Mouse (Mus musculus): ENCODE results near the gene B3glct. TPM values are rescaled to one million over a fixed set of nuclear protein-coding genes. Genes with fewer than 3 reads are reported as not detected.

Gene B3glct
- total RNA-seq, 1 experiment from 2014 or later: 1.9 TPM

DNA sequence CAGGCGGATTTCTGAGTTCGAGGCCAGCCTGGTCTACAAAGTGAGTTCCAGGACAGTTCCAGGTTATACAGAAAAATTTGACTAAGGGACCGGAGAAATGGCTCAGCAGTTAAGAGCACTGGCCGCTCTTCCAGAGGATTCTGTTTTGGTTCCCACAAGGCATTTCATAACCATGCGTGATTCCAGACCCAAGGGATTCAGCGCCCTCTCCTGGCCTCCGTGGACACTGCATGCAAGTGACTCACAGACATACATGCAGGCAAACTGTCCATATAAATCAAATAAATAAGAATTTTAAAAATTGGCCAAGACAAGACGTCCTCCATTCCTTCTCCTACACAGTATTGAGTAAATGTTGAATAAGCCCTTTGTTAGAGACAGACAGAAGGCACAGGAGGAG lies 53.7 kb downstream of the B3glct start:
- no peak for ATAC-seq (replicated peaks; ENCODE audit: insufficient number of reproducible peaks, low FRiP score, low TSS enrichment, poor library complexity, severe bottlenecking)

DNA sequence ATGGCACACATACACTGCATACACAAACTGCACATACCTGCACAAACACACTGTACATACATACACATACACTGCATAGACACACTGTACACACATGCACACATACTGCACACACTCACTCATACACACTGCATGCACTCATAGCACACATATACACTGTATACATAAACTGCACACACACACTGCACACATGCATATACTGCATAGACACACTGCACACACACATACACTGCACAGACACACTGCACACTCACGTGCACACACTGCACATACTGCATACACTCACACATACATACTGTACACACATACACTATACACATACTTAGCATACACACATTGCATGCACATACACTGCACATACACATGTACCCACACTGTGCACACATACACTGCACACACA lies 59.2 kb downstream of the B3glct start:
- no peak for ATAC-seq (replicated peaks; ENCODE audit: insufficient number of reproducible peaks, low FRiP score, low TSS enrichment, poor library complexity, severe bottlenecking)

DNA sequence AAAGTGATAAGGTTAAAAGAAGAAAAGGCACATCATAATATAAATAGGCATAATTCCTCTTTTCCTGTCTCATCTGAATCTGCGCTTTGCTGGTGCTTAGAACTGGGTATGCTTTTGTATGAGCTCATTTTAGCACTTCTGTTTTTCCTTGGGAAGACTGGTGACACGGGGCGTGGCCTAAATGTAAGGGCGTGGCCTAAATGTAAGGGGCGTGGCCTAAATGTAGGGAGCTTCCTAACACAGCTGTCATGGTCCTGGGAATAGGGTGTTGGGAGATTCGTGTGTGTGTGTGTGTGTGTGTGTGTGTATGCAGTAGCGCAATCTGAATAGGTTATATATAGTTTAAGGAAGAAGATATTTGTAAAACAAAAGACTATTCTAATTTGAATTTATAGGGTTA lies 62.1 kb downstream of the B3glct start:
- no peak for ATAC-seq (replicated peaks; ENCODE audit: insufficient number of reproducible peaks, low FRiP score, low TSS enrichment, poor library complexity, severe bottlenecking)

DNA sequence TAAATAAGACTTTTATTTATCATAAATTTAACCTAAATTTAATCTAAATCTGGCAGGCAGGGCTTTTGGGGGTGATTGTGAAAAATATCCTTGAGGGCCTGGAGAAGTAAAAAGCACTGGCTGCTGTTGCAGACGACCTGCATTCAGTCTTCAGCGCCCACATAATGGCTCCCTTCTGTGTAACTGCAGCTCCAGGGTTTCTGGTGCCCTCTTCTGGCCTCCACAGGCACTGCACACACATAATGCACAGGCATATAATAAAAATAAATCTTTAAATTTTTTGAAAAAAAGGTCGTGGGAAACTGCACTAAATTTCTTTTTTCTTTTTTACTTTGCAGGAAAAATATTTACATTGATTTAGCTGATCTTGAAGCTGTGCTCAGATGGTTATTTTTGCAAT lies 62.7 kb downstream of the B3glct start:
- no peak for ATAC-seq (replicated peaks; ENCODE audit: insufficient number of reproducible peaks, low FRiP score, low TSS enrichment, poor library complexity, severe bottlenecking)

DNA sequence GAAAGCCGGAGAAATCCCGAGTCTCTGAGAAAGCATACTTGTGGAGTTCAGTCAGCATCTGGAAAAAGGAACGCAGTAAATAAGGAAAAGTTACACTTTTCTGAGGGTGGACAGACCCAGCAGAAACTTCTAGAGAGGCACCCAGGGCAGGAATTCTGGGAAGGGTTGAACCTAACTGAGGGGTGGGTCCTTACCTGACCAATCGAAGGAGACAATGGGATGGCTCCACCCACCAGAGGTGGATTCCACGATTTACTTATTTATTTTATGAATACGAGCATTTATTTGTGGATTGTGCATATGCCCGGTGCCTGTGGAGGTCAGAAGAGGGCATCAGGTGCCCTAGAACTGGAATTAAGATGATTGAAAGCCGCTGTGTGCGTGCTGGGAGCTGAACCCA lies 64.3 kb downstream of the B3glct start:
- no peak for ATAC-seq (replicated peaks; ENCODE audit: insufficient number of reproducible peaks, low FRiP score, low TSS enrichment, poor library complexity, severe bottlenecking)

DNA sequence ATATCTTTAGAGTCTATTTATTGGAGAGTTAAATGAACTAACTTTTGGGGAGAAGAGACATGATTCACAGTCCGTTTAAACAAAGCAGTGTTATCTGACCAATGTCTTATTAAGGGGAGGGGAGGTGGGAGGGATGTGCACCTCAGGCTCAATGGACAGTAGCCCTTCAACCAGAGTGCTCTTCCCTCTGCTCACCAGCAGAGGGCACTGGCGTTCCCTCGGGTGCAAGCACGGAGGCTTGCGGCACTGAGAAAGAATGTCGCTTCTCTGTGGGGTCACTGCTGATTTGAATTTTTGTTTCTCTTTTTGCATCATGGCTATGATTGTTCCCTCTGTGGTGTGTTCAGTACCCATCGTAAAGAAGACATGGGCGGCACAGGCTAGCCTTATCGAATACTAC lies 67.0 kb downstream of the B3glct start:
- no peak for ATAC-seq (replicated peaks; ENCODE audit: insufficient number of reproducible peaks, low FRiP score, low TSS enrichment, poor library complexity, severe bottlenecking)

DNA sequence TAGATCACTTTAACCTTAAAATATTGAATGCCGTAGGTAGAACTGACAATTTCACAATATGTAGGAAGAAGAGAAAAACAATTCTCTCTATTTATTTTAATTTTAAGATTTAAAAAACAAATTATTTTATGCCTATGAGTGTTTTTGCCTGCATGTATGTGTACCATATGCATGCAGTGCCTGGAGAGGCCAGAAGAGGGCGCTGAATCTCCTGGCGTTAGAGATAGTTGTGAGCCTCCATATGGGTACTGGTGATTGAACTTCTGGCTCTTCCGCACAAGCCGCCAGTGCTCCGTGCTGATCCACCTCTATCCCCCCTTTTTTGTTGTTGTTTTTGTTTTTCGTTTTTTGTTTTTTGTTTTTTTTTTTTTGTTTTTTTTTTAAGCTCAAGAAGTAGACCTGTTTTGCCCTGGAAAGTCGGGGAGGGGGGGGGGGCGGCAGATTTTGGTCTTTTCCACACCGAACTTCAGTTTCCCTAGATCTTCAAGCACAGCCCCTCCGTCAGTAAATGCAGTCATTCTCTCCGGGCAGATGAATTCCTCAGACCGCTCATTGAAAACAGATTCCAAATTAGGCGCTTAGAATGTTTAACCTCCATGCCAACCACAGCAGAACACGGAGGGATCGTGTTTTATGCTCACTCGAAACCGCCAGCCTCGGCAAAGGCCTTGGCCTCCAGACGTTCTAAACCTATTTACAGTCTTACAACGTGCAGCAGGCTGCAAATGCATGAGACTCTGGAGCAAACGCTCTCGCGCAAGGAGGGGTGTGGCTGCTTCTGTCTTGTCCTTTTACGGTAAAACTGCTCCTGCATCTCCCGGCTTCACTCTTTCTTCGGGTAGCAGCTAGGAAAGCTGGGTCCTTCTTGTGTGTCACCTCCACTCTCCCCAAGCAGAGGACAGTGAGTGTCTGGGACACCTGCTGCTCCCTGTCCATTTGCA lies 70.9 kb downstream of the B3glct start:
- no peak for ATAC-seq (replicated peaks; ENCODE audit: insufficient number of reproducible peaks, low FRiP score, low TSS enrichment, poor library complexity, severe bottlenecking)

DNA sequence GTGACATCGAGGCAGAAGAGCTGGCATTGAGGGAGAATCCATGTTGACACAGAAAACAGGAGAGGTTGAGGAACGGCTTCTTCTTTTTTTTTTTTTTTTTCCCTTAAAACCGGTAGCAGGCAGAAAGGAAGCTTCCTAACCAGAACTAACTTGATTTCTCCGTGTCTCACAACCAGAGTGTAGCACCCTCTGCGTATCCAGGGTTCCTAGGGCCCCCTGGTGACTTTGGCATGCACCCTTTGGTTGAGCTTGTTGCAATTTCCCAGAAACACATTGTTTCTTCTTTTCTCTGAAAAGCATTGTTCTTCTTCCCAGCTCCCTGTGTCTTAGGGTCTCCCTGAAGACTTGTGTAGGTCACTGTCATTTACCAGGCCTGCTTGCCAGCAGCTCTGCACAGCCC lies 73.8 kb downstream of the B3glct start:
- ATAC-seq (replicated peaks; ENCODE audit: insufficient number of reproducible peaks, low FRiP score, low TSS enrichment, poor library complexity, severe bottlenecking): no peak

DNA sequence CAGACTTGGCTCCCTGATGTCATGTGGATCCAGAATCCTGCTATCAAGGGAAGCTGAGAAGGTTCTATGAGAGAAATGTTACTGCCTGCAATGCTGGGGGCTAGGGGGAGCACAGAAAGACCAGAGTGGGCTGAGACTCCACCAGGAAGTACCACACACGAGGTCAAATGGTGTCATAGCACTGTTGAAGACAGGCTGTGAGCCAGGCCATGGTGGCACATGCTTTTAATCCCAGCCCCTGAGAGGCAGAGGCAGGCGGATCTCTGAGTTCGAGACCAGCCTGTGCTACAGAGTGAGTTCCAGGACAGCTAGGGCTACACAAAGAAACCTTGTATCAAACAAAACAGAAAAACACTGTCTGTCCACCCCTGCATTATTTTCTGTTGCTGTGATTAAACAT lies 75.0 kb downstream of the B3glct start:
- ATAC-seq (replicated peaks; ENCODE audit: insufficient number of reproducible peaks, low FRiP score, low TSS enrichment, poor library complexity, severe bottlenecking): no peak

DNA sequence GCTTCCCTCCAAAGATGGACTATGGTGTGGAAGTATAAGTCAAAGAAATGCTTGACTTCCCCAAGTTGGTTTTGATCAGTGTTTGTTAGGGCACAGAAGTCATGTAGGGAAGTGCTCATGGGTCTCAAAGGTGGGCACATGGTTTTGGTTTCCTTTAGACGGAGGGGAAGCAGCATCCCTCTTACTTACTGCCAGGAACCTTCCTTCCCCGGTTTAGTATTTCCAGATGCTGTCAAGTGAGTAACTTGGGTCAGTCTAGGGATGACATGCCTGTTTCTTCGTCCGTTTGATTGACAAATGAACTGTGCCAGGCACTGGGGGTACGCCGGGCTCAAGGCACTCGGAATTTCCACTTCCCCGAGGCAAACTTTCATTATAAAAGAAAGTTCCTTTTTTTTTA lies 89.1 kb downstream of the B3glct start:
- no peak for ATAC-seq (replicated peaks; ENCODE audit: insufficient number of reproducible peaks, low FRiP score, low TSS enrichment, poor library complexity, severe bottlenecking)

DNA sequence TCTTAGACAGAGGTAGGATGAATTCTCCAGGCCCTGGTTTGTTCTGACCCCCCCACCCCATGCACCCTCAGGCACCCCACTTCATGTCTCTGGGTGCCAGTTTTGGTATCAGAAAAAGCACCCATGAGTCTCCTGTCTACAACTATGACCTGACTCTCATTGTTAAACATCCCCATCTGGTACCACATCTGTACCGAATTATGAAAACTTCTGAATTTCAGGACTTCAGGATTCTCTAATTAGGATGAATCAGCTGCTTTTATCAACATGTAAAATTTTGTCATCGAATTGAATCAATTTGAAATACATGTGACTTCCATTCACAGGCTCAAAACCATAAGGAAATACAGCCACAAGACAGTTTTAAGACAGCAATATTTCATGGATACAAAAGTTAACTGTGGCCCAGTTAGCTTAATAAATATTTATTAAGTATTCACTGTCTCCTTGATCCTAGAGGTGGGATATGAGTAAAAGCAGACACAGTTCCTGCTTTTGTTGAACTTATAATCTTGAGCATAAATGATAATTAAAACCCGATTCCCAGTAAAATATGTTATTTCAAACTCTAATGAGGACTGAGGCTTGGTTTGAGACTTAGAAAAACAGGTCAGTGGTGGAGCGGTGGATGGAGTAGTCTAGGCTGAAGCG lies 89.7 kb downstream of the B3glct start:
- ATAC-seq (replicated peaks; ENCODE audit: insufficient number of reproducible peaks, low FRiP score, low TSS enrichment, poor library complexity, severe bottlenecking): no peak

DNA sequence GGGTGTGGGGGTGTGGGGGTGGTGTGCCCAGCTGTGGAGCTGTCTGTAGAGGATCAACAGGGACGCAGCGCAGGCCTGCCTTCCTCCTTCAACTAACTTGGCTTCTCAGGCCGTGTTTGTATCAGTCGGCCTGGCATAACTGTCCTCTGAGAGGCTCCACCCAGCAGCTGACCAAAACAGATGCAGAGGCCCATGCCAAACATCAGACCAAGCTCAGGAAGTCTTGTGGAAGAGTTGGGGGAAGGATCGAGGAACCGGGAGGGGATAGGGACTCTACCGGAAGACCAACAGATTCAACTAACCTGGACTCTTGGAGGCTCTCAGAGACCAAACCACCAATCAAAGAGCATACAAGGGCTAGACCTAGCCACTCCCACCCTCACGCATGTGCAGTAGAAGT lies 91.6 kb downstream of the B3glct start:
- ATAC-seq (replicated peaks; ENCODE audit: insufficient number of reproducible peaks, low FRiP score, low TSS enrichment, poor library complexity, severe bottlenecking): no peak

DNA sequence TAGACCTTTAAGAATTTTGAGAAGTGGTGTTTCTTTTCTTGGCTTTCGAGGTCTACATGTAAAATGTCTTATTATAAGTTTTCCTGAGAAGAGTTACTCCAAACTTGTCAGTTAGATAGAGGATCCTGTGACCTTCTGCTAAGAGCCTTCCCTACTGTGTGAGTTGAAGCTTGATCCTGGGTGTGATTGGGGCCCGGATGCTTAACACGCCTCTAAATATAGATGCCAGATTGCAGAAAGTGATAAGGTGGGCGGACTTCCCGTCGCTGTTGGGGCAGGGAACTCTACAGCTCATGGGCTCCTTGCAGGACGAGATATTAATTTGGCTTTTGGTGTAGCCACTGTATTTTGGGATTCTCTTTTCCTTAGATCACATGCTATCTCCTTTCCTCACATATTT lies 98.0 kb downstream of the B3glct start:
- ATAC-seq (replicated peaks; ENCODE audit: insufficient number of reproducible peaks, low FRiP score, low TSS enrichment, poor library complexity, severe bottlenecking): no peak

DNA sequence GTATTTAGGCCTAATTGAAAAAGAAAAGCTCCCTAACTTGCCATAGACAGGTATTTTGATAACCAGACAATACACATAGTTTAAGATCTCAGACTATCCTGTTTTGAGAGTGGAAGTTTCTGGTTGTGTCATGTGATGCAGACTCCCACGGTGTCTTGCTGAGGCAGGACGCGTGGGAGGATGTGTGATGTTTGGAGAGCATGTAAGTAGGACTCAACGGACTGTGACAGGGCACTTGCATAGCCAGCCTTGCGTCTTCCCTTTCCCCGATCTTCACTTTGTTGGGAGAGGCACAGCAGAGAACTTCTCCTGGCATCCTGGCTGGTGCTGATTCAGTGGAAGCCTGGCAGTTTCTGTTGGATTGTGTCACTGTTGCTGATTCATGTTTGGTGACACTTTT lies 101.7 kb downstream of the B3glct start:
- ATAC-seq (replicated peaks; ENCODE audit: insufficient number of reproducible peaks, low FRiP score, low TSS enrichment, poor library complexity, severe bottlenecking): no peak

DNA sequence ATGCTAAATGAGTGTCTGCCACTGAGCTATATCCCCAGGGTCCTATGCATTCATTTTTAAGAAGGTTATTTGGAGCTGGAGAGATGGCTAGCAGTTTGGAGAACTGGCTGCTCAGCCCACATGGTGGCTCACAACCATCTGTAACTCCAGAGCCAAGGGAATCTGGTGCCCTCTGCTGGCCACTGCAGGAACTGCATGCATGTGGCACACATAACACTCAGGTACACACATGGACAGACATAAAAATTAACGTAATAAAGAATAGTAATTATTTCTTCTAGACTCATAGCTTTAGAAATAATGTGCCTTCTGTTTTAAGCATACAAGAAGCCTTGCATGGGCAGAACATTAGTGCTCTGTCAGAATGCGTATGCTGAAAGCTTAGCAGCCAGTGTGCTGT lies 102.4 kb downstream of the B3glct start:
- no peak for ATAC-seq (replicated peaks; ENCODE audit: insufficient number of reproducible peaks, low FRiP score, low TSS enrichment, poor library complexity, severe bottlenecking)

DNA sequence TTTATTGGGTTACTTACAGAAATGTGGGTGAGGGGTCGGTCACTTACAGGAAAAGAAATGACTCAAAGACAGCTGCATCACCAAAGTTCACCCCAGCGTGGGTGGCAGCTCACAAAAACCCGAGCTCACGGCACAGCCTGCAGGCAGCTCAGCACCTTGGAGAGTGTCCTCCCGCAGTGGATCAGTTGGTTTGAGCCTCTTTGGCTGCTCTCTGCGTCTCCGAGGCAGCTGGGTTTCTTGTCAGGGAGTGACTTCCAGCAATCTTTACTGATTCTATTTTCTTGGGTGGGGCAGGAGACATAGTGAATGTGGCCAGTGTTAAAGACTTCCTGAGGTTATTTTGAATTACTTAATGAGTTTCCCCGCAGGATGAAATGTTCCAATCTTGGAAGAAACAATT lies 112.1 kb downstream of the B3glct start:
- no peak for ATAC-seq (replicated peaks; ENCODE audit: insufficient number of reproducible peaks, low FRiP score, low TSS enrichment, poor library complexity, severe bottlenecking)

DNA sequence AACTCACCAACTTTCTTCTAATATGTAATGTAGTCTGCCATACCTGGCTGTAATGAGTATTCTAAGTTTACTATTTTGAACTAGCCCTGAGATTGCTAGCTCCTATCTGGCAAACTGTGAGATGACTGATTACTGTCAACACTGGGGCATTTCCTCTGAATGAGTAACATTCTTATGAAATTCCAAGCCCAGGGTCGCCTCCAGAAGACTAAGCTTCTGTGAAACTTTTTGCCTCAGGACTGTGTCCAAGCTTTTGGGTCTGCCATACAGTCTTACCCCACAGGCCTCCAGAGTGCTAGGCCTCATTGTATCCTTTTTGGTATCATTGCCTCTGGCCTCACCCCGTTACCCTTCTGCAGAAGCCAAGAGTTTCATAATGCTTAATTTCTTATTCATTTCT lies 132.0 kb downstream of the B3glct start:
- ATAC-seq (replicated peaks; ENCODE audit: insufficient number of reproducible peaks, low FRiP score, low TSS enrichment, poor library complexity, severe bottlenecking): no peak

DNA sequence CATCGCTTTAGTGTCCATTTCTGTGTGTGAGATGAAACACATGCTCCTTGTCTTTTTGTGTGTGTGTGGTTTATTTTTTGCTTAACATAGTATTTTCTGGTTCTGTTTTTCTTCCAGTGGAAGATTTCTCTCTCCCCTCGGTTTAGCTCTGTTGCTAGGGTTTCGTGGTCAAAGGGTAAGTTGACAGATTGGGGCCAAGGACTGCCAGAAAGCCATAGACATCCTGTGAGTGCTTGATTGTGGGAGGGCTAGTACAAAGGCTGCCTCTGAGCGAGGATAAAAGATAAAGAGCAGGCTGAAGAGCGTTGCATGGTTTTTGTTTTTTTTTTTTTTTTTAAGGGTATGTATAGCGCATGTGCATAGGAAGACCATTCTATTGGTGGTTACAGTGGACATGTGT lies 133.8 kb downstream of the B3glct start:
- ATAC-seq (replicated peaks; ENCODE audit: insufficient number of reproducible peaks, low FRiP score, low TSS enrichment, poor library complexity, severe bottlenecking): no peak

All from monocyte, adult 5-6 weeks (primary cell).